Mouse (Mus musculus): ENCODE data around the gene Cnn2. TPM values are rescaled to one million over a fixed set of nuclear protein-coding genes. Genes with fewer than 3 reads are reported as not detected.

The Cnn2 gene
- total and polyA plus RNA-seq, 3 experiments: 29.5 to 58.8 (median 50.1) TPM

- no peak for DNase-seq
Measured at GRCm38 (mm10) chr10:80018739-80019297, 30.4 kb downstream of the Cnn2 start.

- no peak for DNase-seq
Measured at GRCm38 (mm10) chr10:80019471-80020131, 31.2 kb downstream of the Cnn2 start.

GRCm38 (mm10) chr10:80020191-80020590 lies 31.8 kb downstream of the Cnn2 start:
- DNase-seq: no peak

GRCm38 (mm10) chr10:80020603-80021319 lies 32.4 kb downstream of the Cnn2 start:
- DNase-seq: no peak

- no peak for DNase-seq
Measured at GRCm38 (mm10) chr10:80021320-80021641, 32.9 kb downstream of the Cnn2 start.

GRCm38 (mm10) chr10:80022164-80022563 lies 33.8 kb downstream of the Cnn2 start:
- no peak for DNase-seq

GRCm38 (mm10) chr10:80022806-80023205 lies 34.4 kb downstream of the Cnn2 start:
- no peak for DNase-seq

- no peak for DNase-seq
Measured at GRCm38 (mm10) chr10:80023758-80024157, 35.4 kb downstream of the Cnn2 start.

- DNase-seq: no peak
Measured at GRCm38 (mm10) chr10:80024229-80025043, 36.1 kb downstream of the Cnn2 start.

- no peak for DNase-seq
Measured at GRCm38 (mm10) chr10:80025044-80025347, 36.6 kb downstream of the Cnn2 start.

- DNase-seq: no peak
Measured at GRCm38 (mm10) chr10:80025463-80025862, 37.1 kb downstream of the Cnn2 start.

- no peak for DNase-seq
Measured at GRCm38 (mm10) chr10:80025889-80026288, 37.5 kb downstream of the Cnn2 start.

GRCm38 (mm10) chr10:80027681-80028520 lies 39.5 kb downstream of the Cnn2 start:
- no peak for DNase-seq

- DNase-seq: no peak
Measured at GRCm38 (mm10) chr10:80028521-80028846, 40.1 kb downstream of the Cnn2 start.

GRCm38 (mm10) chr10:80030191-80030590 lies 41.8 kb downstream of the Cnn2 start:
- no peak for DNase-seq

- no peak for DNase-seq
Measured at GRCm38 (mm10) chr10:80030736-80031135, 42.4 kb downstream of the Cnn2 start.

GRCm38 (mm10) chr10:80032799-80033480 lies 44.6 kb downstream of the Cnn2 start:
- peak; percentile 82 for DNase-seq

- DNase-seq: peak; percentile 72
Measured at GRCm38 (mm10) chr10:80033511-80034391, 45.4 kb downstream of the Cnn2 start.

- DNase-seq: no peak
Measured at GRCm38 (mm10) chr10:80035148-80035547, 46.8 kb downstream of the Cnn2 start.

GRCm38 (mm10) chr10:80035686-80036085 lies 47.3 kb downstream of the Cnn2 start:
- DNase-seq: no peak

All from adrenal gland, adult 2 months (tissue).